Mouse (Mus musculus) cortical plate, adult 2 months (tissue): ENCODE results near the gene Pus3.

Experiments used
- CTCF ChIP-seq: fragments of 200-500 bp; IDR thresholded peaks from 2 replicates; pipeline ENCODE4 v1.5.1; 2011; ENCODE audit warnings: mild to moderate bottlenecking, control low read depth, low read length; ENCODE audit not compliant: insufficient read depth; ENCODE audit errors: extremely low read depth
- POLR2A ChIP-seq: fragments of 200-500 bp; IDR thresholded peaks from 2 replicates; pipeline ENCODE4 v1.6.1; 2011; ENCODE audit warnings: mild to moderate bottlenecking, low read length, control low read depth; ENCODE audit not compliant: insufficient read depth; ENCODE audit errors: extremely low read depth

GRCm38 (mm10) chr9:35570663-35571062 is 12.3 kb downstream of the Pus3 start:
- TF ChIP-seq POLR2A (no peak), CTCF (no peak)
